Mouse (Mus musculus) cerebellum, adult 2 months (tissue): Measurements from ENCODE around the gene Rps6ka3. TPM values are rescaled to one million over a fixed set of nuclear protein-coding genes. Genes with fewer than 3 reads are reported as not detected.

Experiments
- DNase-seq, 2 experiments: peaks; one replicate each; pipeline ENCODE4 v3.0.0; 2021
- H3K27ac ChIP-seq: fragments of 200-500 bp; 2 replicates; pipeline ENCODE4 v1.5.1; 2012; ENCODE audit warnings: low read length, control low read depth, inconsistent platforms; ENCODE audit not compliant: insufficient read depth
- H3K27me3 ChIP-seq: fragments of 200-500 bp; 2 replicates; pipeline ENCODE4 v1.6.1; 2012; ENCODE audit warnings: inconsistent platforms, mild to moderate bottlenecking, low read length, moderate library complexity; ENCODE audit not compliant: control insufficient read depth, insufficient read depth
- H3K4me1 ChIP-seq: fragments of 200-500 bp; 2 replicates; pipeline ENCODE4 v1.6.1; 2011; ENCODE audit warnings: low read length; ENCODE audit not compliant: control insufficient read depth, insufficient read depth
- H3K4me3 ChIP-seq: fragments of 200-500 bp; replicated peaks from 2 replicates; pipeline ENCODE3; 2011; ENCODE audit warnings: mild to moderate bottlenecking, low read depth, low read length, control low read depth; ENCODE audit not compliant: insufficient read depth
- CTCF ChIP-seq: fragments of 200-500 bp; IDR thresholded peaks from 2 replicates; pipeline ENCODE4 v1.5.1; 2011; ENCODE audit warnings: low read depth, mild to moderate bottlenecking, control low read depth, low read length, moderate library complexity, borderline replicate concordance; ENCODE audit not compliant: insufficient read depth
- POLR2A ChIP-seq: fragments of 200-500 bp; IDR thresholded peaks from 2 replicates; pipeline ENCODE4 v1.6.1; 2011; ENCODE audit warnings: low read length, control low read depth, borderline replicate concordance; ENCODE audit not compliant: insufficient read depth
- WGBS: fragments of 180-500 bp; shearing (Covaris S2); methylation state at CpG from one replicate; pipeline ENCODE4 v1.1.7; 2018; 5-methylcytosine and 5-hydroxymethylcytosine counted together
- polyA plus RNA-seq: library from polyadenylated mRNA; depleted of rRNA; stranded (reverse); fragments of >200 nt; gene quantifications from 2 replicates; pipeline ENCODE4 v1.2.3, GENCODE M21; 2012

Gene Rps6ka3
- polyA plus RNA-seq, 1 experiment: 20.6 TPM

GRCm38 (mm10) chrX:159222474-159222873 is 12.4 kb downstream of the Rps6ka3 start:
- no peaks in the 10 kb centered on the region for H3K27me3 ChIP-seq
- no peaks in the 10 kb centered on the region for H3K4me1 ChIP-seq
- WGBS: 81% methylated on average over 3 of the region's 3 CpGs
- TF ChIP-seq POLR2A: no peak
- TF ChIP-seq CTCF: no peak
- no peak overlapping the region for H3K27ac ChIP-seq
- no peak overlapping the region for H3K4me3 ChIP-seq
- no peak for DNase-seq

GRCm38 (mm10) chrX:159237275-159237674 is 27.2 kb downstream of the Rps6ka3 start:
- 16% methylated on average over 1 of the region's 1 CpGs for WGBS
- TF ChIP-seq POLR2A: no peak
- Histone ChIP-seq H3K27me3 (no peaks in the 10 kb centered on the region), H3K27ac (no peak overlapping the region), H3K4me3 (no peak overlapping the region), H3K4me1 (no peaks in the 10 kb centered on the region)
- no peak for DNase-seq

GRCm38 (mm10) chrX:159254001-159254884 is 44.1 kb downstream of the Rps6ka3 start:
- peak overlapping the region; percentile 83 for H3K27ac ChIP-seq
- TF ChIP-seq CTCF (no peak), POLR2A (no peak)
- DNase-seq: peak; percentile 60 to 61
- H3K4me3 ChIP-seq: peak overlapping the region; percentile 91
- H3K4me1 ChIP-seq: peaks cover 3% of the 10 kb centered on the region; the same call in 1 of the 2 replicates
- 10% methylated on average over 23 of the region's 27 CpGs for WGBS
- no peaks in the 10 kb centered on the region for H3K27me3 ChIP-seq

GRCm38 (mm10) chrX:159255123-159255978 is 45.2 kb downstream of the Rps6ka3 start:
- peak; percentile 81 to 89 for DNase-seq
- peak overlapping the region; percentile 91 for H3K4me3 ChIP-seq
- 13% methylated on average over 50 of the region's 71 CpGs for WGBS
- TF ChIP-seq POLR2A (peak; percentile 43; the same call in 1 of the 2 replicates), CTCF (no peak)
- peaks cover 3% of the 10 kb centered on the region; the same call in 1 of the 2 replicates for H3K4me1 ChIP-seq
- H3K27ac ChIP-seq: peak overlapping the region; percentile 83
- H3K27me3 ChIP-seq: no peaks in the 10 kb centered on the region

GRCm38 (mm10) chrX:159256040-159256852 is 46.1 kb downstream of the Rps6ka3 start:
- peaks cover 3% of the 10 kb centered on the region; the same call in 1 of the 2 replicates for H3K4me1 ChIP-seq
- peak overlapping the region; percentile 88 for H3K27ac ChIP-seq
- DNase-seq: peak; percentile 26 to 39
- no peak for TF ChIP-seq CTCF
- TF ChIP-seq POLR2A: no peak
- WGBS: 7% methylated on average over 43 of the region's 57 CpGs
- H3K27me3 ChIP-seq: no peaks in the 10 kb centered on the region
- H3K4me3 ChIP-seq: peak overlapping the region; percentile 91

- TF ChIP-seq CTCF: no peak
- 0 out of 2 replicates have a peak, but pooled peaks have one; percentile 23 for TF ChIP-seq POLR2A
- H3K4me1 ChIP-seq: peaks cover 3% of the 10 kb centered on the region; the same call in 1 of the 2 replicates
- peak; percentile 64 to 79 for DNase-seq
- H3K27ac ChIP-seq: peak overlapping the region; percentile 88
- 7% methylated on average over 20 of the region's 20 CpGs for WGBS
- peak overlapping the region; percentile 91 for H3K4me3 ChIP-seq
- no peaks in the 10 kb centered on the region for H3K27me3 ChIP-seq
Observed at GRCm38 (mm10) chrX:159256921-159257421, 46.9 kb downstream of the Rps6ka3 start.

GRCm38 (mm10) chrX:159264681-159265080 is 54.6 kb downstream of the Rps6ka3 start:
- DNase-seq: no peak
- WGBS: 22% methylated on average over 3 of the region's 3 CpGs
- Histone ChIP-seq H3K4me1 (no peaks in the 10 kb centered on the region), H3K4me3 (no peak overlapping the region), H3K27me3 (no peaks in the 10 kb centered on the region), H3K27ac (no peak overlapping the region)
- TF ChIP-seq CTCF (peak; percentile 40; the same call in 1 of the 2 replicates), POLR2A (no peak)
